Mouse (Mus musculus): Measurements from ENCODE around the gene Triap1.
A peak's percentile ranks its signal among the peaks of the same experiment; 100 is the strongest.
"Not testable (repeated sequence)": the region's sequence is repeated elsewhere in the genome, so short reads cannot be mapped to it uniquely, and the experiment has no call there.

The Triap1 gene

DNA sequence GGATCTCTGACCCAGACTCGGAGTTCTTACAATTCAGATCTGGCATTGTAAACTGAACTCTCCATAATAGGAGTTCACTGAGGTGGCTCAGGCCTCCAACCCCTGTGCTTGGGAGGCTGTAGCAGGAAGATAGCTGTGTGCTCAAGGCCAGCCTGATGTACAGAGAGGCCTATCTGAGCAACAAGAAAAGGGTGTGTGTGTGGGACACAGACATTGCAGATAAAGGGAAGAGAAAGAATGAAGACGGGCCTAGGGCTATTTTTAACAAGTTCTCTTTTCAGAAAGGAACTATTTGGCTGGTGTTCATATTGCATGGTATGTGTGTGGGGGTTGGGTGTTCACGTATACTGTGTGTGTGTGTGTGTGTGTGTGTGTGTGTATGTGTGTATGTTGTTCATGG, 7.4 kb upstream of the Triap1 start:
- DNase-seq (ENCODE audit: low spot score in 2 of 2): no peak

DNA sequence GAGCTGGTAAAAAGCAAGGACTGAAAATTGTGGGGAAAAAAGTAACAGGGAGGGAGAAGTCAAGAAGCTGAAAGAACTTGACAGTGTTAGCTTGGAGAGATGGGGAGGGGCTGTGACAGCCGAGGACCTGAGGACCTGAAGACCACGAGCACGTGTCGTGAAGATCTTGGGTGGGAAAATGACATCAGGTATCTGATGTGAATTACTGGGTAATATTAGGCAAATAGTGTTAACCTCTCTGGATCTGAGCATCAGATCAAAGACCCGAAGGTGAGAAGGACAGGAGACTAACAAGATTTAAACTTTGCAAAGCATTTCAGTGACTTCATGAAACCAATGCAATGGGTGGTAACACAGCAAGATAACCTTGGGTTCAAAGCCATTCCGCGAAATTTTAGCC, 1.0 kb upstream of the Triap1 start:
- DNase-seq (ENCODE audit: low spot score in 2 of 2): no peak

DNA sequence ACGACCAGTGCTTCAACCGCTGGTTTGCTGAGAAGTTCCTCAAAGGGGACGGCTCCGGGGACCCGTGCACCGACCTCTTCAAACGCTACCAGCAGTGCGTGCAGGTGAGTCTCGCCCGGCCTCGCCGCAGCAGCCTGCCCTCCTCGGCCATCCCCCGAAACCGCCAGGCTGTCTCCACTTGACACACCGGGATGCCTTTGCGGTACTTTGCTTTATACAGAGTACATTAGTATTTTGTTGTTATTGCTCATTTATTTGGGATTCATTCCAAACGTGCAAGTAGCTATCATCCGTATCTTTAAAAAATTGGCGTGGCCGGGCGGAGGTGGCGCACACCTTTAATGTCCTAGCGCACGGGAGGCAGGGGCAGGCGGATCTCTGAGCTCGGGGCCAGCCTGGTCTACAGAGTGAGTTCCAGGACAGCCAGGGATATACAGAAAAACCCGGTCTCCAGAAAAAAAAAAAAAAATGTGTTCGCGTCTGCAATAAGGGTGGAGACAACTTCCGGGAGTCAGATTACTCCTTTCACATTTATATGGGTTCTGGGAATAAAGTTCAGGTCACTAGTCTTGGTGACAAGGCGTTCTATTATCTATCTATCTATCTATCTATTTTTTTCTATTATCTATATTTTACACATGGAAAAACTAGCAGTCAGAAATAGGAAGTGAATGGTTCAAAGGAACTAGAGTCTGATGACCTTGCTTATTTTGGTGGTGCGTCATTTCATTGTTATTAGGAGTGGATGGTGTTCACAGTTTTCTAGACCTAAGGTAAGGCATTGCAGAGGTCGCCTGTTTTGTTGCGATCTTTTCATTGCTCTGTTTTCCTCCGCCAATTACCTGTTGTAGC, 515 bp downstream of the Triap1 start:
- DNase-seq (ENCODE audit: low spot score in 2 of 2): no peak

DNA sequence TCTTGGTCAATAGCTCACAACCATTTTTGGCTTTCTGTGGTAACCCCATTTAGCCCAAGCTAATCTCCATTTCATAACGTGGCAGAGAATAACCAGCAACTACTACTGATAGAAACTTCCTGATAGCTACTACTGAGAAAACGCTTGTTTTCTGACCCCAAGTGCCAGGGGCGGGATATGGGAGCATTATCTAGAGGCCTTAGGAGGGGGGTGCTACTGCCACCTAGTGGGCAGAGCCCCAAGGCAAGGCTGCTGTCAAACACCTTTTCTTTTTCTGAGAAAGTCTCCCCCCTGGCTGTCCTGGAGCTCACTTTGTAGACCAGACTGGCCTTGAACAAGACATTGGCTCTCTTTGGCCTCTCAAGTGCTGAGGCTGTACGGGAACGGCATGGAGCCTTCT, 6.5 kb downstream of the Triap1 start:
- peak in 1 of 2 experiments; percentile 82 for DNase-seq (ENCODE audit: low spot score in 2 of 2)

DNA sequence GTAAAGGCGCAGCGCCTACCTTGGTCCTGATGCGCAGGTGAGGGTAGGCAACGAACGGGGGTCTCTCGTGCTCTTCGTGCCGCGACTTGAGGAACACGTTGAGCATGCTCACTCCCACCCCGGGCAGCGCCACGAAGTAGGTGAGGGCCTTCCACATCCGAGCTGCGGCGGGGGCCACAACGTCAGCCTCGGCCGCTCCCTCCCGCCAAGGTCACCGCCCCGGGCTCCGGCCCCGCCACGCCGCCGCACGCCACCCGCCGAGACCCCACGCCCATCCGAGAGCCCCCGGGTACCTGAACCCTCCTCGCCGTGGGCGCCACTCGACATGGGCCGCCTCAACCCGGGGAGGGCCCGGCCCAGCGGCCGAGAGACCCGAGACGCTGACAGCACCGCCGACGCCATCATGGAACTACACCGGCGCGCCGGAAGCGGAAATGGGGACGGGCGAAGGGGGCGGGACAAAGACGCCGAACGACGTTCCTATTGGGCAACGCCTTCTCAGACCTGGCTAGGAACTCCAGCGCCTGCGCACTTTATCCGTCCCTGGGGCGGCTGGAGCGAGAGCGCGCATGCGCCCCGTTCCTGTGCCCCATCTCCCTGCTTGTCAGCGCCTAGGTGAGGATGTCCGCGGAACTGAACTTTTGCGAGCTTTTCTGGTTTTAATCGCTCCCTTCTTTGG, 7.7 kb downstream of the Triap1 start, which contains the start of gene Cox6a1:
TSS of gene Cox6a1 (minus strand) at position 436 of the 679 bp plus-strand sequence.
- peak; percentile 95 to 99 for DNase-seq (ENCODE audit: low spot score in 2 of 2)

DNA sequence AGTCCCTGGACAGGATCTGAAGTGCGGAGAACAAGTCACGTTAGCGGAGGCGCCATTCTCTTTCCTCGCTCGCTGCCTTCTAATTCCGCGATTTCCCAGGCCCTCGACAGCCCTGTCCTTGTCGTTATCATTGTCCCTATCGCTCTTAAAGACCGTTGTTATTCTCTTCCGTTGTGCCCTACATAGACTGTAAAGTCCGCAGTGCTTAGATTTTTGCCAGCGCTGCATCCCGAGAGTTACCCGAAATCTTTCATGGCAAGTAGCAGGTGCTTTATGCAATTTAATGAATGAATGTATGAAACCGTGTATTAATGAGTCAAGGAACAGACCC, 8.2 kb downstream of the Triap1 start:
- DNase-seq (ENCODE audit: low spot score in 2 of 2): no peak

DNA sequence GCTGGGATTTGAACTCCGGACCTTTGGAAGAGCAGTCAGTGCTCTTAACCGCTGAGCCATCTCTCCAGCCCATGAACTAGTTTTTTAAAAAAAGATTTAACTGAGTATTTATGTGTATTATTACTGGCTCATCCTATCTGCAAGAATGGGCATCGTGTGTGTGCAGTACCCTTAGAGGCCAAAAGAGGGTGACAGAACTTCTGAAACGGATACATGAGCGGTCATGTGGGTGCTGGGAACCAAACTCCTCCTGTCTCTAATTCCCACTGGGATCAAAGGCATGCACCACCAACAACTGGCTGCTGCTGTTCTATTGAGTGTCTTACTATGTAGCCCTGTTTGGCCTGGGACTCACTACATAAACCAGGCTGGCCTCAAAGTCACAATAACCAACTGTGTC, 10.3 kb downstream of the Triap1 start:
- no peak for DNase-seq (ENCODE audit: low spot score in 2 of 2)

DNA sequence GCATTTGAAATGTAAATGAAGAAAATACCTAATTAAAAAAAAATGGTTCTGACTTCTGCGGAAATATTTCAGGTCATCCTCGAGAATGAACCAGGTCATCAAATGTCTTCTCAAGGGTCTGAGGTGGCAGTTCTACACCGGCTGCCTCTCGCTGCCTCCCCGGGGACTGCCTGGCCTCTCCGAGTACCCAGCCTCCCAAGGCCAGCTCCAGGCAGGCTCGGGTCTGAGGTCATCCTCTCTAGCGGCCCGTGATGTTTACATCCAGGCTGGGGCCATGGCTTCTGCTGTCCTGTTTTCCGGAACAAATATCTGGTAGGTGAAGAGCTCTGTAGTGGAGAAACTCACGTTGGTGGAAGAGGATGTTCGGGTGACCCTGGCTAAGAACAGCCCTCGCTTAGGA, 14.0 kb downstream of the Triap1 start:
- no peak for DNase-seq (ENCODE audit: low spot score in 2 of 2)

DNA sequence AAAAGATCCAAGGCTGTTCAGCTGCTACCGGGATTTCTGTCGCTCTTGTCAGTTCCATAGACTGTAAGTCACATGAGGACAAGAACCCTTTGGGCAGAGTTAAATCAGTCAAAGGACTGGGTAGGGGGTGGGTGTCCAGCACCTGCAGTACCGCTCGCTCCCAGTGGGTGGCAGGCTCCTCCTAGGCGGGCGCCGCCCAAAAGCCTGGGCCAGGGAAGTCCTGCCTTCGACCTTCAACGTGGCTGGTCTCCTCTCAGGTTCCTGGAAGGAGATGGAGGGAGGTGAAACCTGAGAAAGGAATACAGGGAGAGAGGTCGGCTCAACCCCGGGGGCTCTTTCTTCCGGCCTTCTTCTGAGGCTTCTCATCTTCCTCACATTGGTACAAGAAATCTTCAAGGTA, 17.8 kb downstream of the Triap1 start:
- peak in 1 of 2 experiments; percentile 81 for DNase-seq (ENCODE audit: low spot score in 2 of 2)

DNA sequence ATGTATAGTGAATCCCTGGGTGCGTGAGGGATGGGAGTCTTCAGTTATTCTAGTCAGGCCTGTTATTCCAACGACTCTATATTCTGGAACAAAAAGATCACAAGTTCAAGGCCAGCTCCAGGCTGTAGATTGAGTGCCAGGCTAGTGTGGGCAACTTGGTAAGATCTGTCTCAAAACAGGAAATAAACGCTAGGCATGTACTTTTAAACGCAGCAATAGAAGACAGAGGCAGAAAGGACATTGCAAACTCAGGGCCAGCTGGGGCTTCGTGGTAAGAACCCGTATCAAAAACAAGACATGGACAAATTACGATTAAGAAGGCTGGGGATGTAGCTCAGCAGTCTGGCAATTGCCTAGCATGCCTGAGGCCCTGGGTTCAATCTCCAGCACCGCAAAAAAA, 18.4 kb downstream of the Triap1 start:
- DNase-seq (ENCODE audit: low spot score in 2 of 2): no peak

DNA sequence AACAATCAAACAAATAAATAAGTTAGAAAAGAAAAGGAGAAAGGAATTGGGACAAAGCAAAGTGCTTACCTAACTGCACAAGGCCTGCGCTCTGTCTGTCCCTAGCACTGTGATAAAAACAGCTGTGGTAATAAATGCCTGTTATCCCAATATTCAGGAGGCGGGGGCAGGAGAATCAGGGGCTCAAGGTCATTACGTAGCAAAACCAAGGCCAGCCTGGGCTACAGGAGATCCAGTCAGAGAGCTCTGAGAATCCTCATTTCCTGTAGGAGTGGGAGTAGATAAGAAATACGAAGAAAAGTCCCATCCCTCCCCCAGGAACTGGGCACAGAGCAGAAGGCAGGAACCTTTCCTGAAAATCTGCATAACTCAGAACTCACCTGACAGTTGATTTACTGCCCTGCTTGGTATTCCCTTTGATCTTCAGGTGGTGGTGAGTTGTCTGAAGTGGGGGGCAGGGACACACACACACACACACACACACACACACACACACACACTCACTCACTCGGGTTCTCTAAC, 18.9 kb downstream of the Triap1 start:
- DNase-seq (ENCODE audit: low spot score in 2 of 2): no peak

DNA sequence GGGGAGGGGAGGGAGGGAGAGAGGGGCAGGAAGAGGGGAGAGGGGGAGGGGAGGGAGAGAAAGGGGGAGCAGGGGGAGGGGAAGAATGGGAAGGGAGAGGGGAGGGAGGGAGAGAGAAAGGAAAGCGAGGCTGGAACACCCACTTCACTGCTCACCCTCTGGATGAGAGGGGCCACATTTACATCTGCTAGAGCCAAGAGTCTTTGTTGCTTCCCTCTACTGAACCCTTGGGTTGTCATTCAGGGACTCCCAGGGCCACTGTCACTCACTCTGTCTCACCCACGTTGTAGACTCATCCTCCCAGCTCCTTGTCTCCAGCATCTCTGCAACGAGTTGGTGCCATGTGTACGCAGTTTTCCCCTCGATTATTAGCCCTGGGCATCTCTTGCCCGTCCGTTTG, 21.2 kb downstream of the Triap1 start:
- DNase-seq (ENCODE audit: low spot score in 2 of 2): no peak

DNA sequence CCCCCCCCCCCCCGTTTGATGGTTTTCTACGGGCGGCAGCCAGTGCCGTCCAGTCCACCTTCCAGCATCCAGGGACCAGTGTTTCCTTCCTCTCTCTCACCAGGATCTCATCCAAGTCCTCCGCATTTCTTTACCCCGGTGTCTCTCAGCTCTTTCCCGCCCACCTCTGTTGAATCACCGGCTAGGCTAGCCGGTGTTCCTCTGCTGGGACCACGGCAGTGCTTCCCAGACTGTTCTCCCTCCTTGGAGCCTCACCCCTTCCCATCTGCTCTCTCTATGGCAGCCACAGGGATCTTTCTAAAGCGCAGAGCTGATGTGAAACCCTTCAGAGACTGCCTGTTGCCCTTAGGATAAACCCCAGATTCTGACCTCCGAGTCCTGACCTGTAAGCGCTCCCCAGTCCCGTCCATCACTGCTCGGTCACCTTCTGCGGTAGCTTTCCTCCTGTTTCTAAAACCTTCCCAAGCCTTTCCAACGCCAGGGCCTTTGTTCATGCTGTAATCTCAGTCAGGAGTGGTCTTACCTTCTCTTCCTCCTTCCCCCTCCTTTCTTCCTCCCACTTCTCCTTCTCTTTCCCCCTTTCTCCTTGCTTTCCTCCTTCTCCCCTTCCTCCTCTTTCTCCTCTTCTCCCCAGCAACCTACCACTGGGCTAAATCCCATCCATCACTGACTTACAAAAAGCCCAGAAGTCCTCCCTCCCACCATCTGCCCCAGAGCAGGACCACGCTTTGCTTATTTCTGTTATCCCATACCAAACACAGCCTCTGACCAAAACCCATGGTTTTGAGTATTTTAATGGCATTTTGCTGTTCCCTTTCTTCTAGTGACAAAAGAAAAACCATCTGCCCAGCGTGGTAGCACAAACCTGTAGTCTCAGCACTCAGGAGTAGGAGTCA, 22.0 kb downstream of the Triap1 start:
- peak; percentile 59 to 81 for DNase-seq (ENCODE audit: low spot score in 2 of 2)

DNA sequence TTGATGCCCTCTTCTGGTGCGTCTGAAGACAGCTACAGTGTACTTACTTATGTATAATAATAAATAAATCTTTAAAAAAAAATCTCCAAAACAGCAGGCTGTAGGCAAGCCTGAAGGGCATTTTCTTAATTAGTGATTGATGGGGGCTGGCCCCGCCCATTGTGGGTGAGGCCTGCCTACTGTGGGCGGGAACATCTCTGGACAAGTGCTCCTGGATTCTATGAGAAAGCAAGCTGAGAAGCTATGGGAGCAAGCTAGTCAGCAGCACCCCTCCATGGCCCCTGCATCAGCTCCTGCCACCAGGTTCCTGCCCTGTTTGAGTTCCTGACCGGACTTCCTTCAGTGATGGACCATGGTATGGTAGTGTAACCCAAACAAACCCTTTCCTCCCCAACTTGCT, 23.8 kb downstream of the Triap1 start:
- DNase-seq (ENCODE audit: low spot score in 2 of 2): no peak

DNA sequence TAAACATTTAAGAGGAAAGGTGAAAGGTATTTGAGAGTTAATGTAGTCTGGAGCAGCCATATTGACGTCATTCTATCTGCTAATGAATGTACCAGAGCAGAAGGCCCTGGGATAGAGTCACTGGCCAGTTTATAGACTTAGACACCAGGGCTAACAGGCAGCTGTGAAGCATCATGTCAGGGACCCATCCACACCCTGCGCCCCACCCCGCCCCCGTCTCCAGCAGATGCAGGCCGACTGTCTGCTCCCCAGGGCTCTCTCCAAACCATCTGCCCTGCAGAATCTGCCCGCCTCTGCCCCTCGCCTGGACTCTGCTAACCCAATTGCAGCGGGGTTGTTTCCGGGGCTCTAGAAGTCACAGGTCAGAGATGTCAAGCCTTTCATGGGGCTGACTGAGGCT, 30.7 kb downstream of the Triap1 start:
- no peak for DNase-seq (ENCODE audit: low spot score in 2 of 2)

DNA sequence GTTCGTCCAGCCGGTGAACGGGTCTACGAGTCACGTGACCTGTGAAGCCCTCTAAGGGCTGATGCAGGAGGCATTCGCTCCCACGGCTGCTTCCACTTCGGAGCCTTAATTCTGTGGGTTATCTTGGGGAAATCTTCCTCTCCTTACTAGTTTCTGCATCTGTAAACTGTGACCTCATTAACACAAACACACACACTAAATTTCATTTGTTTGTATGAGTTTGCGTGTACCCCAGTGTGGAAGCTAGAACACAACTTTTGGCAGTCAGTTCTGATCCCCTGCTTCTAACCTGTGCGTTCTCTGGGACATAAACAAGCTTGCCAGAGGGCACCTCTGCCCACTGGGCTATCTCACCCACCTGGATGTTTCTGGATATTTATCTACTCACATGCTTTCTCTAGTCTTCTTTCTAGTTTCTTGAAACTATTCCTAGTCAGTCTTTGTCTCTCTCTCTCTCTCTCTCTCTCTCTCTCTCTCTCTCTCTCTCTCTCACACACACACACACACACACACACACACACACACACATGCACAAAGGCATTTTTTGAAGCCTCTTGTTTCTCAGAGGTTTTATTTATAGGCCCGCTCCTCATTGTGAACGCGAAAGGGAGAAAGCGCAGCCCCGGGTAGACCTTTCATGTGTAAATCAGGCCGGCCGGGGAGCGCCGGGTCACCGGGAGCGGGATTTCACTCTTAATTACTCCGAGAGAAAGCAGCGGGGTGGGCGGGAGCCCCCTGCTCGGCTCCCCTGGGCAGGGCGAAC, 32.6 kb downstream of the Triap1 start:
- peak in 1 of 2 experiments; percentile 33 for DNase-seq (ENCODE audit: low spot score in 2 of 2)

DNA sequence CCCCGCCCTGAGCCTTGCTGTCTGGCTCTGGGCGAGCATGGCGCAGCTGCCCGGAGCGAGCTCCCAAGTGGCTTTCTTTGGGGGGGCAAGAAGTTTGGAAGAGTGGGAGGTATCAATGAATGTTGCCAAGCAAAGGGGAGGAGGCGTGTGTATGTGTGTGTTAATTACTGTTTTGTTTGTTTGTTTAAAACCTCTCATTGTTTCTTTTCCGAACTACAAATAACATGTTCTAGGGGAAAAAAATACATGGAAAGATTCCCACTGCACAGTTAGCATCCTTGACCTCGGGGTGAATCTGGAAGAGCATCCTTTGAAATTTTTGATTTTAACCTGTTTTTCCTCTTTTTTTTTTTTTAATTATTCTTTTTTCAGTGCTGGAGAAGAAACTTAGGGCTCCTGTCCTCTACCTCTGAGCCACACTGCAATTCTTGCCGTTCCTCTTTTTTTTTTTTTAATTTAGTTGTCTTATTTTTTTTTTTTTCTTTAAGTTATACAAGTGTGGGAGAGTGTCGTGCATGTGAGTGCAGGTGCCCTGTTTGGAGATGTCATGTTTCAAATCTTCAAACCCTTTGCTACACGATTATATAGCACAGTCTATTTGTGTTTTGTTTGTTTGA, 33.3 kb downstream of the Triap1 start:
- DNase-seq (ENCODE audit: low spot score in 2 of 2): no peak

DNA sequence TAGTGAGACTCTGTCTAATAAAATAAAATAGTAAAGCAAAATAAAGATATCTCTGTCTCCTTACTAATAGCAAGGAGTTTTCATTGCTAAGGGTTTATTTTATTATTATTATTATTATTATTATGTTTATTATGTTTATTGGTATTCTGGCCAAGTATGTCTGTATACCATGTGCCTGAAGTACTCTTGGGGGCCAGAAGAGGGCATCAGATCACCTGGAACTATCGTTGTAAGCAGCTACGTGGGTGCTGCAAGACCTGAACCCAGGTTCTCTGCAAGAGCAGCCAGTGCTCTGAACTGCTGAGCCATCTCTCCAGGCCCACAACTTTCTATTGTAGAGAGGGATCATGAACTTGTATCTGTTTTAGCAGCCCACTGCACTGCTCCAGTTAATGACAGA, 34.4 kb downstream of the Triap1 start:
- DNase-seq (ENCODE audit: low spot score in 2 of 2): no peak

DNA sequence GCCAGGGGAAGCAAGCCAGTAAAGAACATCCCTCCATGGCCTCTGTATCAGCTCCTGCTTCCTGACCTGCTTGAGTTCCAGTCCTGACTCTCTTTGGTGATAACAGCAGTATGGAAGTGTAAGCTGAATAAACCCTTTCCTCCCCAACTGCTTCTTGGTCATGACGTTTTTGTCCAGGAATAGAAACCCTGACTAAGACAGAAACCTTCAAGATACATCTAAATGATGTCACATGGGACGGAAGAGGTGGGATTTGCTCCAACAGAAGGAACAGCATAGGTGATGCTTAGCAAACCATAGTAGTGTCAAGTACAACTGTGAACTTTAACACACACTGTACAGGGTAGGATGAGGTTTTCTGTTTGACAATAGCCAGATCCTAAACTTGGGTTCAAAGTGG, 37.9 kb downstream of the Triap1 start:
- DNase-seq (ENCODE audit: low spot score in 2 of 2): not testable (repeated sequence)

DNA sequence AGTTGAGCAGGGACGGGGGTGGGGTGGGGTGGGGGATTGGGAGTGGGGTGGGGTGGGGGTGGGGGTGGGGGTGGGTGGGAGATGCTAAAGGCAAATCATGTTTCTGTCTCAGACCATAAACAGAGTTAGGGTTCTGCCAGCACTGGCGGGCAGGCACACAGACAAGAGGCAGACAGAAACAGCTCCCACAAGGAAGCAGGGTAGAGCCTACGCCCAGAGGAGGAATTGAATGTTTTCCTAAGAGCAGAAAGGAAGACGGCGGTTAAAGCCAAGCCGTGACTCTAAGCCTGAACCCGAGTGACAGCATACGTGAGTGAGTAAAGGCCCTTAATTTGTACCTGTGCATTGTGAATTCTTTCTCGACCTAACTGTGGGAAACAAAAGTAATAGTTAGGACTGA, 50.9 kb downstream of the Triap1 start:
- no peak for DNase-seq (ENCODE audit: low spot score in 2 of 2)

DNA sequence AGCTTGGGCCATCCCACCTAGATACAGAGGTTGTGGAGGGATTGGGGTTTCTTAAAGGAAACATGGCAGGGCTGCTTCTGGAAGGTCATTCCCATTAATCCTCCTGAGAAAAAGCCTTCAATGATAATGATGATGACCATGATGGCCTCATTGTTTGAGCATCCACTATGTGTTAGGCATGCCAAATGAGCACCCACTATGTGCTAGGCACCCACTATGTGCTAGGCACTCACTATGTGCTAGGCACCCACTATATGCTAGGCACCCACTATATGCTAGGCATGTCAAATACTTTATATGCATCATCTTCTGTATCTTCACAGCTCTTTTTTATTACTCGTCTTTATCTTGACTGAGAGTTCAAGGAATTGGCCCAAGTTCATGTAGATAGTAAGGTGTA, 51.9 kb downstream of the Triap1 start:
- no peak for DNase-seq (ENCODE audit: low spot score in 2 of 2)

Data from left cerebral cortex, adult 9 months (tissue).